Mouse (Mus musculus) stomach, postnatal 0 days (tissue): ENCODE measurements around the gene 4930548H24Rik. TPM values are rescaled to one million over a fixed set of nuclear protein-coding genes. Genes with fewer than 3 reads are reported as not detected.

Experiments used
- ATAC-seq: fragments of 200-750 bp; cut with Nextera tagmentation; 2 replicates; pipeline ENCODE4 v1.8.0; 2017; ENCODE audit not compliant: low FRiP score, low TSS enrichment
- DNase-seq: peaks from one replicate; pipeline ENCODE4 v3.0.0-alpha.2; 2016; ENCODE audit warnings: low spot score
- H3K27ac ChIP-seq: fragments of 300-500 bp; sonication (generic); replicated peaks from 2 replicates; pipeline ENCODE4 v1.5.1; 2014; ENCODE audit warnings: mild to moderate bottlenecking, control low read depth
- H3K27me3 ChIP-seq: fragments of 300-500 bp; sonication (generic); 2 replicates; pipeline ENCODE4 v1.6.1; 2014; ENCODE audit warnings: low read length; ENCODE audit not compliant: control insufficient read depth, insufficient read depth
- H3K36me3 ChIP-seq: fragments of 300-500 bp; sonication (generic); 2 replicates; pipeline ENCODE4 v1.6.1; 2014; ENCODE audit warnings: low read length, mixed read lengths; ENCODE audit not compliant: control insufficient read depth, insufficient read depth
- H3K4me1 ChIP-seq: fragments of 300-500 bp; sonication (generic); replicated peaks from 2 replicates; pipeline ENCODE4 v1.6.1; 2014; ENCODE audit warnings: antibody characterized with exemption; ENCODE audit not compliant: control insufficient read depth, insufficient read depth
- H3K4me2 ChIP-seq: fragments of 300-500 bp; sonication (generic); replicated peaks from 2 replicates; pipeline ENCODE4 v1.6.1; 2014; ENCODE audit warnings: low read depth, mild to moderate bottlenecking, control low read depth, moderate library complexity
- H3K4me3 ChIP-seq: fragments of 300-500 bp; sonication (generic); 2 replicates; pipeline ENCODE4 v1.5.1; 2014; ENCODE audit warnings: low read depth, low read length, control low read depth
- H3K9ac ChIP-seq: fragments of 300-500 bp; sonication (generic); 2 replicates; pipeline ENCODE4 v1.6.1; 2014; ENCODE audit warnings: mild to moderate bottlenecking, low read length, control low read depth, mixed read lengths
- H3K9me3 ChIP-seq: fragments of 300-500 bp; sonication (generic); 2 replicates; pipeline ENCODE4 v1.6.1; 2016; ENCODE audit warnings: low read length; ENCODE audit not compliant: control insufficient read depth
- CTCF ChIP-seq: IDR thresholded peaks from 2 replicates; pipeline ENCODE4 v1.5.1; 2016; ENCODE audit warnings: antibody characterized with exemption, low read depth, mild to moderate bottlenecking, moderate library complexity
- EP300 ChIP-seq: optimal IDR thresholded peaks from 2 replicates; pipeline ENCODE3; 2016; ENCODE audit warnings: antibody characterized with exemption
- WGBS: fragments of 180-500 bp; shearing (Covaris S2); extraction: QIAGEN DNeasy Blood & Tissue Kit; methylation state at CpG from one replicate; pipeline ENCODE4 v1.1.7; 2014; 5-methylcytosine and 5-hydroxymethylcytosine counted together
- polyA plus RNA-seq: library from polyadenylated mRNA; unstranded; fragments of >200 nt; fragmentation: Nextera tagmentation; extraction: Ambion mirVana; gene quantifications from 2 replicates; pipeline ENCODE4 v1.2.1, GENCODE M21; 2015

Gene 4930548H24Rik
- polyA plus RNA-seq, 1 experiment from 2014 or later: not detected

- H3K4me3 ChIP-seq: no peak overlapping the region
- H3K9me3 ChIP-seq: no peaks in the 10 kb centered on the region
- DNase-seq (no peak), ATAC-seq (no peak)
- H3K4me1 ChIP-seq: no peaks in the 10 kb centered on the region
- peaks cover 27% of the 10 kb centered on the region; the same call in 1 of the 2 replicates for H3K36me3 ChIP-seq
- no peak overlapping the region for H3K4me2 ChIP-seq
- 96% methylated on average over 6 of the region's 6 CpGs for WGBS
- no peaks in the 10 kb centered on the region for H3K27me3 ChIP-seq
- no peak overlapping the region for H3K9ac ChIP-seq
- no peak overlapping the region for H3K27ac ChIP-seq
- TF ChIP-seq EP300 (no peak), CTCF (no peak)
Observed at GRCm38 (mm10) chr5:31469711-31470110, 15.8 kb upstream of the 4930548H24Rik start.

GRCm38 (mm10) chr5:31470334-31470733 lies 15.2 kb upstream of the 4930548H24Rik start:
- Histone ChIP-seq H3K27me3 (no peaks in the 10 kb centered on the region), H3K36me3 (peaks cover 27% of the 10 kb centered on the region), H3K4me1 (no peaks in the 10 kb centered on the region), H3K9me3 (no peaks in the 10 kb centered on the region), H3K27ac (no peak overlapping the region), H3K4me3 (no peak overlapping the region), H3K9ac (no peak overlapping the region), H3K4me2 (no peak overlapping the region)
- DNase-seq (peak; percentile 69), ATAC-seq (no peak)
- 67% methylated on average over 7 of the region's 7 CpGs for WGBS
- TF ChIP-seq EP300 (no peak), CTCF (peak; percentile 78)

- Histone ChIP-seq H3K36me3 (peaks cover 21% of the 10 kb centered on the region), H3K9ac (no peak overlapping the region), H3K27me3 (no peaks in the 10 kb centered on the region), H3K4me2 (no peak overlapping the region), H3K4me3 (no peak overlapping the region), H3K27ac (no peak overlapping the region), H3K4me1 (no peaks in the 10 kb centered on the region), H3K9me3 (no peaks in the 10 kb centered on the region)
- WGBS: 84% methylated on average over 4 of the region's 4 CpGs
- TF ChIP-seq CTCF: no peak
- no peak for TF ChIP-seq EP300
- no peak for DNase-seq
- ATAC-seq: no peak
Observed at GRCm38 (mm10) chr5:31480536-31480935, 5.0 kb upstream of the 4930548H24Rik start.

DNA sequence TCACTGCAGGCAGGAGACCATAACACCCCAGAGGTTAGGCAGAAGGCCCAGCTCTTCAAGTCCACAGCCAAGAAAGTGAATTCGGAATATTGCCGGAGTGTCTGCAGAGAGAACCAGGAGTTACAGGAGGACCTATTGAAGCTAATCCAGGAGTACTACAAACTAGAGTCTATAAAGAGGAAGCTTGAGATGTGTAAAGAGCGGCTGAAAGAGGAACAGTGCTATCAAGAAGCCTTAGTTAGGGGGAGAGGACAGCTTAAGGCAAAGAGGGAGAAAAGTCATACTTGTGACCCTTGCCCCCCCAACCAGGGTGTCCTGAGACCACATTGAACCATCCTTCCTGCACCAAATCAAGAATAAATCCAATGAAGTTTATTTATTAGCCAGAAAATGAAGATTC lies 2.3 kb downstream of the 4930548H24Rik start:
- no peak overlapping the region for H3K27ac ChIP-seq
- no peak overlapping the region for H3K4me3 ChIP-seq
- 90% methylated on average over 3 of the region's 3 CpGs for WGBS
- TF ChIP-seq EP300 (no peak), CTCF (no peak)
- no peak for DNase-seq
- H3K4me2 ChIP-seq: no peak overlapping the region
- H3K4me1 ChIP-seq: no peaks in the 10 kb centered on the region
- no peaks in the 10 kb centered on the region for H3K27me3 ChIP-seq
- no peaks in the 10 kb centered on the region for H3K36me3 ChIP-seq
- no peak for ATAC-seq
- no peak overlapping the region for H3K9ac ChIP-seq
- H3K9me3 ChIP-seq: no peaks in the 10 kb centered on the region

- no peak overlapping the region for H3K9ac ChIP-seq
- no peaks in the 10 kb centered on the region for H3K27me3 ChIP-seq
- no peak for TF ChIP-seq EP300
- TF ChIP-seq CTCF: no peak
- no peak overlapping the region for H3K4me3 ChIP-seq
- 50% methylated on average over 7 of the region's 7 CpGs for WGBS
- H3K36me3 ChIP-seq: no peaks in the 10 kb centered on the region
- no peaks in the 10 kb centered on the region for H3K4me1 ChIP-seq
- no peaks in the 10 kb centered on the region for H3K9me3 ChIP-seq
- DNase-seq: no peak
- no peak overlapping the region for H3K4me2 ChIP-seq
- no peak for ATAC-seq
- H3K27ac ChIP-seq: no peak overlapping the region
Observed at GRCm38 (mm10) chr5:31489116-31489769, 3.7 kb downstream of the 4930548H24Rik start.

- ATAC-seq (no peak), DNase-seq (no peak)
- Histone ChIP-seq H3K27me3 (no peaks in the 10 kb centered on the region), H3K27ac (no peak overlapping the region), H3K9ac (no peak overlapping the region), H3K4me1 (no peaks in the 10 kb centered on the region), H3K4me3 (no peak overlapping the region), H3K9me3 (no peaks in the 10 kb centered on the region), H3K4me2 (no peak overlapping the region), H3K36me3 (no peaks in the 10 kb centered on the region)
- TF ChIP-seq CTCF (no peak), EP300 (no peak)
- WGBS: 50% methylated on average over 1 of the region's 1 CpGs
Observed at GRCm38 (mm10) chr5:31492031-31492430, 6.5 kb downstream of the 4930548H24Rik start.
